Mouse (Mus musculus) layer of hippocampus, adult 2 months (tissue): Measurements from ENCODE around the gene Runx2. TPM values are rescaled to one million over a fixed set of nuclear protein-coding genes. Genes with fewer than 3 reads are reported as not detected.
A peak's percentile ranks its signal among the peaks of the same experiment; 100 is the strongest.

Experiments
- DNase-seq, 2 experiments: peaks; one replicate each; pipeline ENCODE4 v3.0.0; 2022; ENCODE audit warnings: low spot score in 2 of 2
- H3K27ac ChIP-seq: fragments of 200-600 bp; 2 replicates; pipeline ENCODE4 v1.8.1; 2022
- H3K4me3 ChIP-seq: fragments of 200-600 bp; 2 replicates; pipeline ENCODE4 v1.8.1; 2022; ENCODE audit warnings: mild to moderate bottlenecking
- CTCF ChIP-seq: fragments of 200-600 bp; conservative IDR thresholded peaks from 2 replicates; pipeline ENCODE4 v1.8.1; 2022; ENCODE audit warnings: antibody characterized with exemption, mild to moderate bottlenecking, moderate library complexity
- total RNA-seq, 2 experiments: library from RNA; stranded (reverse); gene quantifications; 2 replicates each; pipeline ENCODE4 v1.2.3; 2021

Runx2 gene
- total RNA-seq, 2 experiments from 2014 or later = 15.8 to 19.7 TPM

- DNase-seq = no peak
- TF ChIP-seq CTCF = no peak
- Histone ChIP-seq H3K4me3 (no peak overlapping the region), H3K27ac (no peak overlapping the region)
Observed at GRCm38 (mm10) chr17:44599856-44600255, 214.7 kb downstream of the Runx2 start.

- H3K27ac ChIP-seq = peak overlapping the region; percentile 75
- no peak overlapping the region for H3K4me3 ChIP-seq
- no peak for TF ChIP-seq CTCF
- no peak for DNase-seq
Observed at GRCm38 (mm10) chr17:44599132-44599531, 215.5 kb downstream of the Runx2 start.

GRCm38 (mm10) chr17:44597918-44598504 lies 216.6 kb downstream of the Runx2 start:
- DNase-seq = peak; percentile 23 to 55
- Histone ChIP-seq H3K4me3 (peak overlapping the region; percentile 15; the same call in 1 of the 2 replicates), H3K27ac (peak overlapping the region; percentile 83)
- no peak; the same call in 1 of the 2 replicates for TF ChIP-seq CTCF

- no peak for TF ChIP-seq CTCF
- H3K4me3 ChIP-seq = no peak overlapping the region
- no peak for DNase-seq
- no peak overlapping the region for H3K27ac ChIP-seq
Observed at GRCm38 (mm10) chr17:44592737-44593090, 221.9 kb downstream of the Runx2 start.

- DNase-seq = no peak
- Histone ChIP-seq H3K4me3 (no peak overlapping the region), H3K27ac (no peak overlapping the region)
- no peak for TF ChIP-seq CTCF
Observed at GRCm38 (mm10) chr17:44592067-44592736, 222.4 kb downstream of the Runx2 start.

- H3K4me3 ChIP-seq = no peak overlapping the region
- no peak for TF ChIP-seq CTCF
- DNase-seq = no peak
- no peak overlapping the region for H3K27ac ChIP-seq
Observed at GRCm38 (mm10) chr17:44588470-44588869, 226.1 kb downstream of the Runx2 start.

- no peak for TF ChIP-seq CTCF
- no peak overlapping the region for H3K4me3 ChIP-seq
- no peak overlapping the region for H3K27ac ChIP-seq
- DNase-seq = no peak
Observed at GRCm38 (mm10) chr17:44588020-44588419, 226.6 kb downstream of the Runx2 start.

GRCm38 (mm10) chr17:44586196-44586595 lies 228.4 kb downstream of the Runx2 start:
- DNase-seq = no peak
- no peak overlapping the region for H3K4me3 ChIP-seq
- TF ChIP-seq CTCF = no peak
- no peak overlapping the region for H3K27ac ChIP-seq

GRCm38 (mm10) chr17:44584781-44585180 lies 229.8 kb downstream of the Runx2 start:
- Histone ChIP-seq H3K27ac (no peak overlapping the region), H3K4me3 (no peak overlapping the region)
- DNase-seq = no peak
- TF ChIP-seq CTCF = no peak

- no peak for DNase-seq
- no peak overlapping the region for H3K4me3 ChIP-seq
- TF ChIP-seq CTCF = no peak
- no peak overlapping the region for H3K27ac ChIP-seq
Observed at GRCm38 (mm10) chr17:44577791-44578190, 236.8 kb downstream of the Runx2 start.

GRCm38 (mm10) chr17:44570899-44571298 lies 243.7 kb downstream of the Runx2 start:
- no peak overlapping the region for H3K27ac ChIP-seq
- no peak overlapping the region for H3K4me3 ChIP-seq
- no peak for TF ChIP-seq CTCF
- DNase-seq = no peak

- no peak for TF ChIP-seq CTCF
- Histone ChIP-seq H3K4me3 (no peak overlapping the region), H3K27ac (no peak overlapping the region)
- no peak for DNase-seq
Observed at GRCm38 (mm10) chr17:44569020-44569621, 245.5 kb downstream of the Runx2 start.

GRCm38 (mm10) chr17:44566992-44567391 lies 247.6 kb downstream of the Runx2 start:
- H3K4me3 ChIP-seq = no peak overlapping the region
- DNase-seq = no peak
- no peak for TF ChIP-seq CTCF
- H3K27ac ChIP-seq = no peak overlapping the region
